Mouse (Mus musculus) heart, embryonic 14.5 days (tissue): ENCODE measurements around the gene Nxnl1. TPM values are rescaled to one million over a fixed set of nuclear protein-coding genes. Genes with fewer than 3 reads are reported as not detected.
"Not testable (repeated sequence)": the region's sequence is repeated elsewhere in the genome, so short reads cannot be mapped to it uniquely, and the experiment has no call there.

ENCODE experiments used
- ATAC-seq: fragments of 200-750 bp; cut with Nextera tagmentation; 2 replicates; pipeline ENCODE4 v1.8.0; 2017; ENCODE audit warnings: low read depth, moderate TSS enrichment; ENCODE audit not compliant: insufficient number of reproducible peaks, insufficient read depth, low FRiP score
- H3K27ac ChIP-seq, 2 experiments: fragments of 200-500 bp in 1 of 2; fragments of 300-500 bp in 1 of 2; sonication (generic) in 1 of 2; replicated peaks in 1 of 2; 2 replicates each; pipeline ENCODE4 v1.5.1; 2012 to 2014; ENCODE audit warnings: low read depth in 2 of 2, low read length in 2 of 2, control low read depth in 1 of 2, mild to moderate bottlenecking in 1 of 2, mixed read lengths in 1 of 2; ENCODE audit not compliant: control insufficient read depth in 1 of 2, insufficient read depth in 1 of 2
- H3K27me3 ChIP-seq: fragments of 300-500 bp; sonication (generic); 2 replicates; pipeline ENCODE4 v1.6.1; 2014; ENCODE audit warnings: mild to moderate bottlenecking, low read length, control low read depth; ENCODE audit not compliant: control insufficient read depth, insufficient read depth
- H3K36me3 ChIP-seq: fragments of 300-500 bp; sonication (generic); 2 replicates; pipeline ENCODE4 v1.6.1; 2014; ENCODE audit warnings: mild to moderate bottlenecking, control low read depth, low read length, mixed read lengths; ENCODE audit not compliant: control insufficient read depth, insufficient read depth
- H3K4me1 ChIP-seq, 2 experiments: fragments of 200-500 bp in 1 of 2; fragments of 300-500 bp in 1 of 2; sonication (generic) in 1 of 2; 2 replicates each; pipeline ENCODE4 v1.6.1; 2012 to 2014; ENCODE audit warnings: low read length in 2 of 2, control low read depth in 1 of 2, mixed read lengths in 1 of 2; ENCODE audit not compliant: control insufficient read depth in 2 of 2, insufficient read depth in 2 of 2
- H3K4me2 ChIP-seq: fragments of 300-500 bp; sonication (generic); 2 replicates; pipeline ENCODE4 v1.6.1; 2014; ENCODE audit warnings: mild to moderate bottlenecking, low read length
- H3K4me3 ChIP-seq, 2 experiments: fragments of 200-500 bp in 1 of 2; fragments of 300-500 bp in 1 of 2; sonication (generic) in 1 of 2; 2 replicates each; pipeline ENCODE4 v1.5.1; 2012 to 2014; ENCODE audit warnings: low read length in 2 of 2, mild to moderate bottlenecking in 2 of 2, control low read depth in 1 of 2, low read depth in 1 of 2, moderate library complexity in 1 of 2; ENCODE audit not compliant: control insufficient read depth in 1 of 2, insufficient read depth in 1 of 2
- H3K9ac ChIP-seq: fragments of 300-500 bp; sonication (generic); 2 replicates; pipeline ENCODE4 v1.6.1; 2014; ENCODE audit warnings: mild to moderate bottlenecking, low read length
- H3K9me3 ChIP-seq: fragments of 300-500 bp; sonication (generic); 2 replicates; pipeline ENCODE4 v1.6.1; 2016; ENCODE audit warnings: low read length, control low read depth; ENCODE audit not compliant: control insufficient read depth
- WGBS: fragments of 180-500 bp; shearing (Covaris S2); extraction: QIAGEN DNeasy Blood & Tissue Kit; methylation state at CpG from one replicate; pipeline ENCODE4 v1.1.7; 2014; 5-methylcytosine and 5-hydroxymethylcytosine counted together
- polyA plus RNA-seq: library from polyadenylated mRNA; unstranded; fragments of >200 nt; fragmentation: Nextera tagmentation; extraction: Ambion mirVana; gene quantifications from 2 replicates; pipeline ENCODE4 v1.2.1, GENCODE M21; 2014

The Nxnl1 gene
- polyA plus RNA-seq, 1 experiment from 2014 or later: not detected

DNA sequence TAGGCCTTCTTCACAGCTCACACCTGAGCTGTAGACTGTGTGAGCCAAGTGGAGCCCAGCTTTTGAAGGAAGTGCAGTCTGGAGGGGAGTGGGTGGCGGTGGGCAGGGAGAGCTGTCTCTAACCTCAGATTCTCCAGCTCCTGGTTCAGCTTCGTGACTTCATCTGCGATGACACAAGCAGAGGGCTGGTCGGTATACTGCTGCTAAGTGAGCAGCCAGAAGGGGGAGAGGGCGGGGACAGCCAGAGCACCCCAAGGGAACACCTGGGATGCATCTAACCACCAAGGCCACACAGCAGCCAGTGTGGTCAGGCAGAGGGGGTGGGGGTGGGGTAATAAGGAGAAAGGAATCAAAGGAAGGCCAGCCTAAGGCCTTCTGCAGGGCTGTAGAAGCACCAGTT is 30.7 kb downstream of the Nxnl1 start:
- Histone ChIP-seq H3K4me2 (peak overlapping the region; percentile 80; the same call in 1 of the 2 replicates), H3K4me1 (peaks cover 0 to 5% of the 10 kb centered on the region in 2 experiments; a peak in 3 of 4 replicates), H3K4me3 (no peak overlapping the region), H3K36me3 (no peaks in the 10 kb centered on the region), H3K9ac (no peak overlapping the region; the same call in 1 of the 2 replicates), H3K27me3 (no peaks in the 10 kb centered on the region), H3K27ac (no peak overlapping the region), H3K9me3 (no peaks in the 10 kb centered on the region)
- 65% methylated on average over 5 of the region's 5 CpGs for WGBS
- no peak for ATAC-seq

DNA sequence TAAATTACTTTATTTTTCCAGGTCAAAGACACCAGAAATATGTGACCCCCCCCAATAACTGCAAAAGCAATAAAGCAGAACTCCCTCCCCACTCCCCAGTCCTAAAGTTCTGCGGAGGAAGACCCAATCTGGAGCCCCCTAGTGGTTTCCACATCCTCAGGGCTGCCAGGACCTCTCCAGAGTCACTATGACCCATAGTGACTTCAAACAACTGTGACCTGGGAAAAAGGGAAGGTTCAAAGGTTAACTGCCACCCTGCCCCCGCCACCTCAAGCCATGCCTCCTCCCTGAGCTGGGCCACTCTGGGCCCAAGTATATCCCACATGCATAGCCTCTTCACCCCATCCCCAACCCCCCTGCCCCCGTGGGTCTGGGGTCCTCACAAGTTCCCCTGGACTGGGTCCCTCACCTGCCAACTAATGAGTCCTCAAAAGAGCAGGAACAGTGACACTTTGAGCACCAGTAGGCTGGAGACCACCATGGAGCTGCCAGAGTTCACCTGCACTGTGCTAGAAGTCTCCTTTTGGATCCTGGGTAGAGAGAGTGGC is 32.1 kb downstream of the Nxnl1 start:
- H3K36me3 ChIP-seq: no peaks in the 10 kb centered on the region
- H3K9me3 ChIP-seq: no peaks in the 10 kb centered on the region
- ATAC-seq: no peak

DNA sequence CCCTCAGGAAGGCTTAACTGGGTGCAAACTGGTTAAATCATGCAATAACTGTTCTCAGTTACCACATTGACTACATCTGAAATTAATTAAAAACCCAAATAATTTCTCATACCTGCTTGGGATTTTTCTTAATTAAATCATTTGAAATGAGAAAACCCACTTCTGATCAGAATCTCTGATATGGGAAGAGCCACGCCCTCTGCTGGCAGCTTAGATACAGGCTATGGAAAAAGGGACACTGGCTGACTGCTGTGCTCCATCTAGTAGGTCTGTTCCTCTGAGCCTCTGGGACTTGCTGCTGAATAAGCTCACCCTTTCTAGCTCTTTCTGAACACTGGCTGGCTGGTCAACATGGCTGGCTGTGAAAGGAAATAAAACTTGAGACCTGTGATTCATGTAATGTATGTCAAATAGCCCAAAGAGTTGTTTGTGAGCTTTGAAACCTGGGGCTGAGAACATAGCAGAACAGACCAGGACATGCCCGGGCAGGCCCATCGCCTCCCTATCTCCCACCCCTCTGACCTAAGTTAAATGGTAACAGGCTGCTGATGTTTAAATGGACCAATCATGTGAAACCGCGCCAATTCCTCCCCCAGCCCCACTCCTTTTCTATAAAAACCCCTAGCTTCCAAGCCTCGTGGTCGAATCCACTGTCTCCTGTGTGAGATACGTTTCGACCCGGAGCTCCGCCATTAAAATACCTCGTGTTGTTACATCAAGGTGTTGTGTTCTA is 35.5 kb downstream of the Nxnl1 start:
- H3K4me1 ChIP-seq: peaks cover 19 to 23% of the 10 kb centered on the region in 2 experiments
- H3K27ac ChIP-seq: peak overlapping the region in 1 of 2 experiments; percentile 28; a peak in 1 of 4 replicates
- 57% methylated on average over 5 of the region's 12 CpGs for WGBS
- not testable (repeated sequence) for H3K36me3 ChIP-seq, H3K27me3 ChIP-seq, H3K4me3 ChIP-seq, ATAC-seq, H3K4me2 ChIP-seq, H3K9me3 ChIP-seq, H3K9ac ChIP-seq

More for the DNA sequence above, 32.1 kb downstream of the Nxnl1 start:
- Histone ChIP-seq H3K27me3 (no peaks in the 10 kb centered on the region), H3K9ac (no peak overlapping the region), H3K4me3 (no peak overlapping the region), H3K4me1 (peaks cover 0 to 5% of the 10 kb centered on the region in 2 experiments; a peak in 3 of 4 replicates), H3K27ac (no peak overlapping the region), H3K4me2 (no peak overlapping the region)
- 42% methylated on average over 3 of the region's 3 CpGs for WGBS

DNA sequence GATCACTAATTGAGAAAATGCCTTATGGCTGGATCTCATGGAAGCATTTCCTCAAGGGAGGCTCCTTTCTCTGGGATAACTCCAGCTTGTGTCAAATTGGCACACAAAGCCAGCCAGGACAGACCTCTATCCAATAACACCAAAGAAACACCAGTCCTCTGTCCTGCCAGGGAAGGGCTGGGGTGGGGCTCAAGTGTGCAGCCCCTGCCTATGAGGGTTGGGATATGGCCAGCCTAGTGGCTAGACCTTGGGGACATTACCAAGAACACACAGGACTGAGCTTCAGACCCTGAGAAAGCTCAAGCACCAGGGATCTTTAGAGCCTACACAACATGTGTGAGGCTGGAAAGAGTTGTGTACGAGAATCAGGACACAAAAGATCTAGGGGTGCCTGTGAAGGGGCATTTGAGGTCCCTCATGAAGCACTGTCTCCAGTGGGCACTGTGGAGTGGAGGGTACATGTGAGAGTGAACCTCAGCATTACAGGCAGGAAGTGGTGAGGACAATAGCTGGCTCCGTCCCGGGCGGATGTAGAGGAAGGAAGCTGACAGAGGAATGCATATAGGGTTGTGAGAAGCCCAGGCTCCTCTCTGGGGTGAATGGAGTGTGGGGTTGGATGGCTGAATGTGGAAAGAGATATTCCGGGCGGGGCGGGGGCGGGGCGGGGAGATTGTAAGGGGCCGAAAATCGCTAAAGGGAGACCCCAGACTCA is 37.9 kb downstream of the Nxnl1 start:
- H3K4me3 ChIP-seq: no peak overlapping the region
- 61% methylated on average over 11 of the region's 11 CpGs for WGBS
- H3K27ac ChIP-seq: peak overlapping the region; percentile 88 to 95
- H3K27me3 ChIP-seq: no peaks in the 10 kb centered on the region
- H3K9me3 ChIP-seq: no peaks in the 10 kb centered on the region
- no peak overlapping the region for H3K4me2 ChIP-seq
- H3K9ac ChIP-seq: no peak overlapping the region
- H3K36me3 ChIP-seq: no peaks in the 10 kb centered on the region
- peaks cover 28 to 29% of the 10 kb centered on the region in 2 experiments for H3K4me1 ChIP-seq
- ATAC-seq: peak; percentile 70

DNA sequence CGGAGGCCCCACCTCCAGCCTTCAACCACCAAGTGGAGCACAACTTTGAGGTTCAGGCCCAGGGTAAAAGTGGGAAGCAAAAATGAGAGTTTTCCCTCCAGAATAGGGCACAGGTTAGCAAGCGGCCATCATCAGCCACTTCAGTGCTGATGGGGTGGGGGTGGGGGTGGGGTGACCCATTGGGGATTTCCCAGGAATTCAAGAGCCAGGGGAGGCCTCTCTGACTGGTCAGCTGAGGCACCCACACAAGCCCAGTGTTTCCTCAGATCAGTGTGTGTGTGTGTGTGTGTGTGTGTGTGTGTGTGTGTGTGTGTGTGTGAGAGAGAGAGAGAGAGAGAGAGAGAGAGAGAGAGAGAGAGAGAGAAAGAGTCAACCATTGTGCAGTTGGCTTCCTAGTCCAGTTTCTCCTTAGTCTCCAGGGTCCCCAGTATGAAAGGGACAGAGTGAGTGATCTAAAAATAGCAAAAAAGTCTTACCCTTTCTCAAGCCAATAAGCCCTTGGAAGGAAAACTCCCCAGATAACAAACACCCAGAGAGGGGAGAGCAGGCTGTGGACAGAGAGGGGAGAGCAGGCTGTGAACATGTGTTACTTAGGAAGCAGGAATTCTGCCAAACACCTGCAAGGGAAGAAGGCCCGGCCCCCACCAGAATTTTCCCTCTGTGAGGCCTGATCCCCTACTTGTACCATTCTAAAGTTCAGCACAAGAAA is 39.1 kb downstream of the Nxnl1 start:
- Histone ChIP-seq H3K4me1 (peaks cover 28 to 29% of the 10 kb centered on the region in 2 experiments), H3K36me3 (no peaks in the 10 kb centered on the region), H3K4me2 (0 out of 2 replicates have a peak overlapping the region, but pooled peaks have one; percentile 13), H3K27ac (peak overlapping the region; percentile 88 to 95), H3K9ac (no peak overlapping the region; the same call in 1 of the 2 replicates), H3K9me3 (no peaks in the 10 kb centered on the region), H3K4me3 (no peak overlapping the region), H3K27me3 (no peaks in the 10 kb centered on the region)
- WGBS: 22% methylated on average over 3 of the region's 3 CpGs
- no peak for ATAC-seq

DNA sequence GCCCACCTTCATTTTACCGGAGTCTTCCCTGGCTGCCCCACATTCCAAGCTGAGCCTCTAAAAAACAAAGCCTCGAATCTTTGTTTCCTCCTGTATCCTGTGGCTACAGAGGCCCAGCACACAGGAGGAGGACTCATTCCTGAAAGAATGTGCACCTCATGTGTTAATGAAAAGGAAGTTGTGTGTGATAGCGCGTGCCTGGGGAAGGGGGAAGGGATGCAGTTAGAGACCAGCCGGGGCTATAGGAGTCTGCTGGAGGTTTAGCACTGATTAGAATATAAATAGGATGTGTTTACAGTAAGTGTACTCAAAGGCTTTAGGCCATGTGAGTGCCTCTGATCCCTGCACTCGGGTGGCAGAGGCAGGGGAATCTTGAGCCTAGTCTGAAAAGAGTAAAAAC is 40.1 kb downstream of the Nxnl1 start:
- Histone ChIP-seq H3K4me2 (0 out of 2 replicates have a peak overlapping the region, but pooled peaks have one; percentile 1), H3K27me3 (no peaks in the 10 kb centered on the region), H3K4me3 (no peak overlapping the region), H3K9ac (no peak overlapping the region), H3K27ac (peak overlapping the region; percentile 88 to 95), H3K4me1 (peaks cover 28 to 29% of the 10 kb centered on the region in 2 experiments), H3K36me3 (no peaks in the 10 kb centered on the region), H3K9me3 (no peaks in the 10 kb centered on the region)
- peak; percentile 61 for ATAC-seq
- WGBS: 12% methylated on average over 6 of the region's 6 CpGs
